Mouse (Mus musculus) liver, embryonic 13.5 days (tissue): ENCODE results near the gene Golga4. TPM values are rescaled to one million over a fixed set of nuclear protein-coding genes. Genes with fewer than 3 reads are reported as not detected.

Source experiments
- ATAC-seq: fragments of 200-750 bp; cut with Nextera tagmentation; 2 replicates; pipeline ENCODE4 v1.8.0; 2017; ENCODE audit warnings: low read depth, mild to moderate bottlenecking, moderate number of reproducible peaks, moderate library complexity
- DNase-seq: peaks from one replicate; pipeline ENCODE4 v3.0.0; 2022
- H3K27ac ChIP-seq: fragments of 300-500 bp; sonication (generic); 2 replicates; pipeline ENCODE4 v1.5.1; 2015; ENCODE audit warnings: moderate library complexity, mild to moderate bottlenecking, inconsistent platforms
- H3K27me3 ChIP-seq: fragments of 300-500 bp; sonication (generic); 2 replicates; pipeline ENCODE4 v1.6.1; 2015; ENCODE audit warnings: mild to moderate bottlenecking, inconsistent platforms
- H3K36me3 ChIP-seq: fragments of 300-500 bp; sonication (generic); 2 replicates; pipeline ENCODE4 v1.6.1; 2015; ENCODE audit warnings: mild to moderate bottlenecking, inconsistent platforms
- H3K4me1 ChIP-seq: fragments of 300-500 bp; sonication (generic); replicated peaks from 2 replicates; pipeline ENCODE4 v1.6.1; 2015; ENCODE audit warnings: inconsistent platforms
- H3K4me2 ChIP-seq: fragments of 300-500 bp; sonication (generic); 2 replicates; pipeline ENCODE4 v1.6.1; 2015; ENCODE audit warnings: inconsistent platforms, mild to moderate bottlenecking, moderate library complexity
- H3K4me3 ChIP-seq: fragments of 300-500 bp; sonication (generic); replicated peaks from 2 replicates; pipeline ENCODE4 v1.5.1; 2015; ENCODE audit warnings: mild to moderate bottlenecking, inconsistent platforms
- H3K9ac ChIP-seq: fragments of 300-500 bp; sonication (generic); 2 replicates; pipeline ENCODE4 v1.6.1; 2015; ENCODE audit warnings: mild to moderate bottlenecking, inconsistent platforms
- H3K9me3 ChIP-seq: fragments of 300-500 bp; sonication (generic); replicated peaks from 2 replicates; pipeline ENCODE4 v1.6.1; 2016; ENCODE audit warnings: inconsistent platforms
- WGBS: fragments of 180-500 bp; shearing (Covaris S2); methylation state at CpG from one replicate; pipeline ENCODE4 v1.1.7; 2015; ENCODE audit not compliant: insufficient replicate concordance; 5-methylcytosine and 5-hydroxymethylcytosine counted together
- polyA plus RNA-seq: library from polyadenylated mRNA; unstranded; fragments of >200 nt; fragmentation: Nextera tagmentation; extraction: Ambion mirVana; gene quantifications from 2 replicates; pipeline ENCODE4 v1.2.1, GENCODE M21; 2015

Gene Golga4
- polyA plus RNA-seq = 14.6 and 17.7 TPM in 2 replicates

- WGBS = under 1% methylated on average over 43 of the region's 43 CpGs
- H3K4me3 ChIP-seq = peak within 1 kb of the TSS; percentile 91
- DNase-seq = peak; percentile 78
- peak within 1 kb of the TSS; percentile 75 for H3K27ac ChIP-seq
- no peaks in the 10 kb centered on the region for H3K9me3 ChIP-seq
- no peaks in the 10 kb centered on the region for H3K27me3 ChIP-seq
- H3K4me1 ChIP-seq = peaks cover 39% of the 10 kb centered on the region
- peak; percentile 85 for ATAC-seq
- 0 out of 2 replicates have a peak, but pooled peaks cover 4% of the 10 kb centered on the region for H3K36me3 ChIP-seq
- H3K9ac ChIP-seq = peak within 1 kb of the TSS; percentile 88
- H3K4me2 ChIP-seq = peak within 1 kb of the TSS; percentile 82
These were observed at the start of gene Golga4 for GRCm38 (mm10) chr9:118506020-118506403. Gene Golga4, plus strand, starts transcription at chr9:118506267.

- 23% methylated on average over 6 of the region's 6 CpGs for WGBS
- DNase-seq = no peak
These were observed 49.7 kb upstream of the Golga4 start for GRCm38 (mm10) chr9:118456405-118456804.

GRCm38 (mm10) chr9:118458039-118458438 is 48.0 kb upstream of the Golga4 start:
- DNase-seq = no peak
- Histone ChIP-seq H3K27me3 (no peaks in the 10 kb centered on the region), H3K4me2 (no peak overlapping the region), H3K27ac (no peak overlapping the region), H3K4me3 (no peak overlapping the region), H3K4me1 (no peaks in the 10 kb centered on the region), H3K9ac (no peak overlapping the region), H3K36me3 (no peaks in the 10 kb centered on the region), H3K9me3 (no peaks in the 10 kb centered on the region)
- WGBS = 17% methylated on average over 5 of the region's 5 CpGs
- no peak for ATAC-seq

More at GRCm38 (mm10) chr9:118456405-118456804, 49.7 kb upstream of the Golga4 start:
- Histone ChIP-seq H3K4me2 (no peak overlapping the region), H3K4me1 (no peaks in the 10 kb centered on the region), H3K36me3 (no peaks in the 10 kb centered on the region), H3K27ac (no peak overlapping the region), H3K4me3 (no peak overlapping the region), H3K27me3 (no peaks in the 10 kb centered on the region), H3K9me3 (no peaks in the 10 kb centered on the region), H3K9ac (no peak overlapping the region)
- no peak for ATAC-seq

- Histone ChIP-seq H3K27ac (no peak overlapping the region), H3K9me3 (no peaks in the 10 kb centered on the region), H3K36me3 (no peaks in the 10 kb centered on the region), H3K4me1 (no peaks in the 10 kb centered on the region), H3K4me3 (no peak overlapping the region), H3K27me3 (peaks cover 15% of the 10 kb centered on the region), H3K9ac (no peak overlapping the region), H3K4me2 (no peak overlapping the region)
- DNase-seq (no peak), ATAC-seq (no peak)
- WGBS = 52% methylated on average over 1 of the region's 1 CpGs
These were observed 42.0 kb upstream of the Golga4 start for GRCm38 (mm10) chr9:118464031-118464430.

- WGBS = 9% methylated on average over 14 of the region's 14 CpGs
- Histone ChIP-seq H3K36me3 (no peaks in the 10 kb centered on the region), H3K9ac (no peak overlapping the region), H3K4me1 (no peaks in the 10 kb centered on the region), H3K27ac (no peak overlapping the region), H3K4me3 (no peak overlapping the region), H3K9me3 (no peaks in the 10 kb centered on the region), H3K27me3 (peaks cover 49% of the 10 kb centered on the region), H3K4me2 (no peak overlapping the region)
- no peak for DNase-seq
- no peak for ATAC-seq
These were observed 37.8 kb upstream of the Golga4 start for GRCm38 (mm10) chr9:118468301-118468700.

- H3K27ac ChIP-seq = no peak overlapping the region
- no peak overlapping the region for H3K4me3 ChIP-seq
- H3K9me3 ChIP-seq = no peaks in the 10 kb centered on the region
- no peaks in the 10 kb centered on the region for H3K4me1 ChIP-seq
- WGBS = 15% methylated on average over 16 of the region's 16 CpGs
- H3K36me3 ChIP-seq = no peaks in the 10 kb centered on the region
- no peak overlapping the region for H3K9ac ChIP-seq
- peaks cover 50% of the 10 kb centered on the region for H3K27me3 ChIP-seq
- H3K4me2 ChIP-seq = no peak overlapping the region
- DNase-seq = no peak
- no peak for ATAC-seq
These were observed 36.8 kb upstream of the Golga4 start for GRCm38 (mm10) chr9:118469272-118469671.

- ATAC-seq (no peak), DNase-seq (no peak)
- Histone ChIP-seq H3K27me3 (peaks cover 70% of the 10 kb centered on the region), H3K36me3 (no peaks in the 10 kb centered on the region), H3K4me3 (no peak overlapping the region), H3K9ac (no peak overlapping the region), H3K4me1 (no peaks in the 10 kb centered on the region), H3K9me3 (no peaks in the 10 kb centered on the region), H3K4me2 (no peak overlapping the region), H3K27ac (no peak overlapping the region)
- 15% methylated on average over 3 of the region's 3 CpGs for WGBS
These were observed 34.8 kb upstream of the Golga4 start for GRCm38 (mm10) chr9:118471296-118471695.

GRCm38 (mm10) chr9:118476211-118476765 is 29.8 kb upstream of the Golga4 start:
- no peaks in the 10 kb centered on the region for H3K36me3 ChIP-seq
- no peak overlapping the region for H3K9ac ChIP-seq
- no peak overlapping the region for H3K4me2 ChIP-seq
- no peak for ATAC-seq
- DNase-seq = no peak
- H3K27ac ChIP-seq = no peak overlapping the region
- H3K4me3 ChIP-seq = no peak overlapping the region
- H3K27me3 ChIP-seq = peaks cover 83% of the 10 kb centered on the region
- WGBS = 3% methylated on average over 22 of the region's 22 CpGs
- H3K4me1 ChIP-seq = peaks cover 13% of the 10 kb centered on the region
- H3K9me3 ChIP-seq = no peaks in the 10 kb centered on the region

- under 1% methylated on average over 33 of the region's 33 CpGs for WGBS
These were observed 29.2 kb upstream of the Golga4 start for GRCm38 (mm10) chr9:118476766-118477271.

GRCm38 (mm10) chr9:118477281-118477931 is 28.7 kb upstream of the Golga4 start:
- ATAC-seq = no peak
- no peaks in the 10 kb centered on the region for H3K9me3 ChIP-seq
- H3K4me2 ChIP-seq = peak overlapping the region; percentile 39
- peaks cover 13% of the 10 kb centered on the region for H3K4me1 ChIP-seq
- H3K4me3 ChIP-seq = peak overlapping the region; percentile 23
- peaks cover 88% of the 10 kb centered on the region for H3K27me3 ChIP-seq
- WGBS = under 1% methylated on average over 31 of the region's 31 CpGs
- H3K9ac ChIP-seq = no peak overlapping the region
- H3K36me3 ChIP-seq = no peaks in the 10 kb centered on the region
- H3K27ac ChIP-seq = no peak overlapping the region
- DNase-seq = no peak

More at GRCm38 (mm10) chr9:118476766-118477271, 29.2 kb upstream of the Golga4 start:
- Histone ChIP-seq H3K27me3 (peaks cover 83% of the 10 kb centered on the region), H3K9ac (no peak overlapping the region), H3K36me3 (no peaks in the 10 kb centered on the region), H3K9me3 (no peaks in the 10 kb centered on the region), H3K27ac (no peak overlapping the region), H3K4me1 (peaks cover 13% of the 10 kb centered on the region), H3K4me3 (no peak overlapping the region), H3K4me2 (peak overlapping the region; percentile 39; the same call in 1 of the 2 replicates)
- no peak for DNase-seq
- ATAC-seq = no peak

GRCm38 (mm10) chr9:118477961-118478360 is 28.1 kb upstream of the Golga4 start, which contains the start of gene Eomes:
Gene Eomes, plus strand, starts transcription at chr9:118478212.
- H3K4me1 ChIP-seq = peaks cover 13% of the 10 kb centered on the region
- H3K9me3 ChIP-seq = no peaks in the 10 kb centered on the region
- H3K4me3 ChIP-seq = peak within 1 kb of the TSS; percentile 44
- no peaks in the 10 kb centered on the region for H3K36me3 ChIP-seq
- H3K4me2 ChIP-seq = peak within 1 kb of the TSS; percentile 57
- ATAC-seq = no peak
- WGBS = 1% methylated on average over 9 of the region's 9 CpGs
- no peak within 1 kb of the TSS for H3K27ac ChIP-seq
- H3K9ac ChIP-seq = no peak within 1 kb of the TSS
- H3K27me3 ChIP-seq = peaks cover 88% of the 10 kb centered on the region
- DNase-seq = no peak
